Mouse (Mus musculus): ENCODE measurements at regions not wholly inside any gene's neighbourhood (a gene's known extent, or its start where the extent isn't known, plus 50 kb on each side); places are given as distances from the start of the nearest gene placed in this dataset.

DNA sequence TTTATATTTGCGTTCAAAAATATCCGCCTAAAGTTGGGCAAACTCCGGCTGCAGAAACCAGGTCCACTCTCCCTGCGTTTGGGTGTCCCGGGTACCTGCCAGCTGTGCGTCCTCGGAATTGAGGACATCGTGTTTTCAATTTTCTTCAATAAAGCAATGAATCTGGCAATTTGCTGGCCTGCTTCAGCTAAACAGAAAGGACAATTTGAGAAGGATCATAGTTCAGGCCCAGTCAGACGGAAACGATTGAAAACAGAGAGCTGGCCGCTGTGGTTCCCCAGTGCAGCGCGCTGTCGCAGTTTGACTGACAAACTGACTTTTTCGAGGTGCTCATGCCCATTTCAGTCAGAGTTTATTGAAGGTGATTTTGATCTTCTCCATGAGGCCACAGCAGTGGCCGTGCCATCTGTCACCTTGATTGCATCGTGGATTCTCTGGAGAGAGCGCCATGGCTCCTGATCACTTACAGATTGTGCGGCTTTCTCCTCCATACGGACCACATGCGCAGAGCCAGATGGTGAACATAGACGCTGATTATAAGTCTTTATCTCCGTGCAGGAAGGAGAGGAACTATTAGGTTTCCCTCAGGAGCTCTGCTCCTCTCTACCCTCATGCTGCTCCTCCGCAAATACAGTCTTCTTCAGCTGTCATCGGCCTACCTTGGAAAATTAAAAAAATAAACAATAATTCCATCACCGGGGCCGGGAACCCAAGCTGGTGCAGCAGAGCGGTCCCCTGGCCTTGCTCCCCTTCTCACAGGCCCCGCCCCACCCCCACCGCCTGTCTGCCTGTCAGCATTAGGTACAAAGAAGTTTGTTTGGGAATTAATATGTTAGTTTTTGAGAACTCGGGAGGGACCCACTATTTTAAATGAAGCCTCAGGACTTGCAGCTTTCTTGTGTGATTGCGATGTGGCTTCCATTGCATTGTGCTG, 677.5 kb downstream of the Cypt12 start:
- no peak for TF ChIP-seq POLR2A (IDR thresholded peaks at IDR 0.05; ENCODE audit: control insufficient read depth, low read depth, low read length)
- TF ChIP-seq CTCF (IDR thresholded peaks at IDR 0.05; ENCODE audit: control insufficient read depth, insufficient read depth, insufficient replicate concordance, low read depth, low read length): no peak

Data from testis, adult 2 months (tissue).